Mouse (Mus musculus) T-helper 17 cell (primary cell): ENCODE measurements around the gene Slc35f1.

Experiments used
- in situ Hi-C, 2 experiments: fragments of 300-600 bp; cut with MboI, MseI; formaldehyde crosslinking; loops; 1 replicate in 1 of 2; 2 replicates in 1 of 2; pipeline ENCODE4 v1.15.1; 2025; ENCODE audit warnings: high pct_unique_total_duplicates in 2 of 2

Slc35f1 gene

GRCm38 (mm10) chr10:52690334-52690991 is at the start of gene Slc35f1:
Gene Slc35f1 (plus strand): TSS chr10:52690533.
- in situ Hi-C loops = no loop called here

- in situ Hi-C loops = no loop called here
Observed at GRCm38 (mm10) chr10:52671234-52671633, 19.1 kb upstream of the Slc35f1 start.

- in situ Hi-C loops = no loop called here
Observed at GRCm38 (mm10) chr10:52690992-52691731, 829 bp downstream of the Slc35f1 start.

GRCm38 (mm10) chr10:52703688-52704087 is 13.4 kb downstream of the Slc35f1 start:
- in situ Hi-C loops = no loop called here

- in situ Hi-C loops = no loop called here
Observed at GRCm38 (mm10) chr10:52704101-52705051, 14.0 kb downstream of the Slc35f1 start.

- in situ Hi-C loops = no loop called here
Observed at GRCm38 (mm10) chr10:52709482-52709881, 19.1 kb downstream of the Slc35f1 start.

GRCm38 (mm10) chr10:52712166-52712565 is 21.8 kb downstream of the Slc35f1 start:
- in situ Hi-C loops = no loop called here

- in situ Hi-C loops = no loop called here
Observed at GRCm38 (mm10) chr10:52714557-52714956, 24.2 kb downstream of the Slc35f1 start.

GRCm38 (mm10) chr10:52715146-52715545 is 24.8 kb downstream of the Slc35f1 start:
- in situ Hi-C loops = no loop called here

GRCm38 (mm10) chr10:52718199-52718917 is 28.0 kb downstream of the Slc35f1 start:
- in situ Hi-C loops = no loop called here

GRCm38 (mm10) chr10:52726674-52727073 is 36.3 kb downstream of the Slc35f1 start:
- in situ Hi-C loops = no loop called here

GRCm38 (mm10) chr10:52742671-52743379 is 52.5 kb downstream of the Slc35f1 start:
- in situ Hi-C loops = no loop called here

- in situ Hi-C loops = no loop called here
Observed at GRCm38 (mm10) chr10:52743831-52744230, 53.5 kb downstream of the Slc35f1 start.

GRCm38 (mm10) chr10:52748028-52748597 is 57.8 kb downstream of the Slc35f1 start:
- in situ Hi-C loops = no loop called here

GRCm38 (mm10) chr10:52755949-52756679 is 65.8 kb downstream of the Slc35f1 start:
- in situ Hi-C loops = no loop called here

- in situ Hi-C loops = no loop called here
Observed at GRCm38 (mm10) chr10:52757496-52758260, 67.3 kb downstream of the Slc35f1 start.

- in situ Hi-C loops = no loop called here
Observed at GRCm38 (mm10) chr10:52758589-52758988, 68.3 kb downstream of the Slc35f1 start.

- in situ Hi-C loops = no loop called here
Observed at GRCm38 (mm10) chr10:52760527-52760926, 70.2 kb downstream of the Slc35f1 start.
